Mouse (Mus musculus) liver, embryonic 12.5 days (tissue): ENCODE data around the gene Nelfb. TPM values are rescaled to one million over a fixed set of nuclear protein-coding genes. Genes with fewer than 3 reads are reported as not detected.

Source experiments
- polyA plus RNA-seq: library from polyadenylated mRNA; unstranded; fragments of >200 nt; fragmentation: Nextera tagmentation; extraction: Ambion mirVana; gene quantifications from 2 replicates; pipeline ENCODE4 v1.2.1, GENCODE M21; 2016

Nelfb gene
- polyA plus RNA-seq, 1 experiment from 2014 or later, result 61.5 TPM

Other genes with a start within 250 kb of the Nelfb start
- 14.5 and 16.6 TPM in 2 replicates for gene Dph7, start 249.1 kb downstream of the Nelfb start, polyA plus RNA-seq
- 109 and 113 TPM in 2 replicates for gene Mrpl41, start 236.4 kb downstream of the Nelfb start, polyA plus RNA-seq
- gene Pnpla7, start 235.5 kb downstream of the Nelfb start, polyA plus RNA-seq, result 16.5 and 17.0 TPM in 2 replicates
- 16.1 and 17.0 TPM in 2 replicates for gene Nsmf, start 157.1 kb downstream of the Nelfb start, polyA plus RNA-seq
- gene Entpd8, start 131.2 kb downstream of the Nelfb start, polyA plus RNA-seq, result 1.2 and 1.4 TPM in 2 replicates
- 0.64 and 0.71 TPM in 2 replicates for gene Noxa1, start 116.3 kb downstream of the Nelfb start, polyA plus RNA-seq
- 5.9 and 6.2 TPM in 2 replicates for gene Nrarp, start 30.7 kb downstream of the Nelfb start, polyA plus RNA-seq
- gene Tor4a, start 14.6 kb downstream of the Nelfb start, polyA plus RNA-seq, result 7.2 and 7.4 TPM in 2 replicates
- not detected in 2 replicates for gene Stpg3, start 3.1 kb upstream of the Nelfb start, polyA plus RNA-seq
- 1.2 TPM in 1 of 2 replicates, not detected in the other for gene Fam166a, start 7.3 kb upstream of the Nelfb start, polyA plus RNA-seq
- gene Tubb4b, start 13.2 kb upstream of the Nelfb start, polyA plus RNA-seq, result 901 and 931 TPM in 2 replicates
- 0.17 TPM in 1 of 2 replicates, not detected in the other for gene Slc34a3, start 22.9 kb upstream of the Nelfb start, polyA plus RNA-seq
- 0.10 and 0.11 TPM in 2 replicates for gene Rnf224, start 25.3 kb upstream of the Nelfb start, polyA plus RNA-seq
- gene Rnf208, start 30.8 kb upstream of the Nelfb start, polyA plus RNA-seq, result 1.8 and 2.4 TPM in 2 replicates
- gene Cysrt1, start 31.0 kb upstream of the Nelfb start, polyA plus RNA-seq, result not detected in 2 replicates
- gene AL732309.1, start 35.4 kb upstream of the Nelfb start, polyA plus RNA-seq, result 4.4 and 4.8 TPM in 2 replicates
- 16.2 and 17.3 TPM in 2 replicates for gene Tmem203, start 44.0 kb upstream of the Nelfb start, polyA plus RNA-seq
- 7.9 and 9.0 TPM in 2 replicates for gene Tprn, start 51.1 kb upstream of the Nelfb start, polyA plus RNA-seq
- gene Ssna1, start 60.9 kb upstream of the Nelfb start, polyA plus RNA-seq, result 164 and 179 TPM in 2 replicates
- 63.6 and 65.3 TPM in 2 replicates for gene Anapc2, start 61.0 kb upstream of the Nelfb start, polyA plus RNA-seq
- not detected in 2 replicates for gene Tmem210, start 76.7 kb upstream of the Nelfb start, polyA plus RNA-seq
- not detected in 2 replicates for gene Lrrc26, start 78.4 kb upstream of the Nelfb start, polyA plus RNA-seq
- 0.24 and 0.41 TPM in 2 replicates for gene Grin1, start 107.7 kb upstream of the Nelfb start, polyA plus RNA-seq
- gene Man1b1, start 120.8 kb upstream of the Nelfb start, polyA plus RNA-seq, result 29.4 and 30.5 TPM in 2 replicates
- 11.2 TPM in 2 replicates for gene Dpp7, start 144.9 kb upstream of the Nelfb start, polyA plus RNA-seq
- gene Uap1l1, start 154.2 kb upstream of the Nelfb start, polyA plus RNA-seq, result 13.5 and 14.0 TPM in 2 replicates
- 34.6 and 38.0 TPM in 2 replicates for gene Sapcd2, start 160.8 kb upstream of the Nelfb start, polyA plus RNA-seq
- gene Entpd2, start 184.4 kb upstream of the Nelfb start, polyA plus RNA-seq, result 0.13 and 0.19 TPM in 2 replicates
- gene Npdc1, start 187.9 kb upstream of the Nelfb start, polyA plus RNA-seq, result 5.3 and 5.6 TPM in 2 replicates
- 0.31 and 0.54 TPM in 2 replicates for gene Fut7, start 211.8 kb upstream of the Nelfb start, polyA plus RNA-seq
- gene Abca2, start 217.2 kb upstream of the Nelfb start, polyA plus RNA-seq, result 2.8 and 3.1 TPM in 2 replicates
- gene Clic3, start 245.3 kb upstream of the Nelfb start, polyA plus RNA-seq, result 0.45 and 0.68 TPM in 2 replicates
- 9.1 and 11.4 TPM in 2 replicates for gene Paxx, start 249.6 kb upstream of the Nelfb start, polyA plus RNA-seq